Mouse (Mus musculus) mouse trophoblast stem cell (cell line): ENCODE measurements at regions not wholly inside any gene's neighbourhood (a gene's known extent, or its start where the extent isn't known, plus 50 kb on each side); places are given as distances from the start of the nearest gene placed in this dataset.

Source experiments
- in situ Hi-C, 2 experiments: fragments of 300-500 bp; cut with MseI, MboI; formaldehyde crosslinking; loops; 2 replicates in 1 of 2; 3 replicates in 1 of 2; pipeline ENCODE4 v1.15.1; 2025

DNA sequence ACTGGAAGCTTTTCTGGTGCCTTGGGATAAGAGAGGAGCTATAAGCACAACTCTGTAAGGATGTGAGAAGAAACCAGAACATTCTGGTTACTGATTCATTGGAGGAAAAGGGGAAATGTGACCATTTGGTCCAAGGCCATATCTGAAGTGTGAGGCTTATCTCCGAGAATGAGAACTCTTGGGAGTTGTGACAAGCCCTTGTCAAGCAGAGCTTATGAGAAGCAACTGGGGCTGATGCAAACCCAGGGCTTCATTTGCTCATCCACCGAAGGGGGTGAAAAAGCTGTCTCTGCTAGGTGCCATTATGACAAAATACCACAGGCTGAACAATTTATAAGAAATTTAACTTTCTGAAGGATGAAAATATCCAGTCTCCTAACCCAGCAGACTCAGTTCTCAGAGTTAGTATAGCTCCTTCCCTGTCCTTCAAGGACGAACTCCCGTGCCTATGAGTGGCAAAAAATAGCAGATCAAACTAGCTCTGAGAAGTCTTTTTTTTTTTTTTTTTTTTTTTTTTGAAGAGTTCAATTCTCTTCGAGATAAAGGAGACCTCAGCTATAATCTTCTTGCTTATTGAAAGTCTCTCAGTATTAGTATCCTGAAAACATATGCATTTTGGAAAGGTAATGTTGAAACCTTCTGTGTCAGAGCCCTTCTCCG is 725.4 kb downstream of the Kcnj2 start:
- in situ Hi-C loops: no loop called here

DNA sequence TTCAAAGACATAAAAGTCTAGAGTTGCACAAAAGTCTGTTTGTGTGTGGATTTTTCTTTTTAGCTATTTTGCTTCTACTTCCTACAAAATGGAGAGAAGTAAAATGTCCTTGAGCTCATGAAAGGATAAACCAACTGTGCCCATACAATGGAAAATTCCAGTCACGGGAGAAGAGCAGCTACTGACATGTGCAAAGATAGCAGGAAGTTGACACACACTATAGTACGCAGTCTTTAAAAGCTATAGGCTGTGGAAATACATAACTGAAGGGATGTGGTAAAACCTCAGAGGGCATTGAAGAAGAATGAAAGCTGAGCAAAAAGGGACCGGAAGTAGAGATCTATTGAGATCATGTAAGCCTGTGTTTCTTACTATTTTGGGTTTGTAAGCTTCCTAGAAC is 735.1 kb downstream of the Kcnj2 start:
- in situ Hi-C loops: no loop called here

DNA sequence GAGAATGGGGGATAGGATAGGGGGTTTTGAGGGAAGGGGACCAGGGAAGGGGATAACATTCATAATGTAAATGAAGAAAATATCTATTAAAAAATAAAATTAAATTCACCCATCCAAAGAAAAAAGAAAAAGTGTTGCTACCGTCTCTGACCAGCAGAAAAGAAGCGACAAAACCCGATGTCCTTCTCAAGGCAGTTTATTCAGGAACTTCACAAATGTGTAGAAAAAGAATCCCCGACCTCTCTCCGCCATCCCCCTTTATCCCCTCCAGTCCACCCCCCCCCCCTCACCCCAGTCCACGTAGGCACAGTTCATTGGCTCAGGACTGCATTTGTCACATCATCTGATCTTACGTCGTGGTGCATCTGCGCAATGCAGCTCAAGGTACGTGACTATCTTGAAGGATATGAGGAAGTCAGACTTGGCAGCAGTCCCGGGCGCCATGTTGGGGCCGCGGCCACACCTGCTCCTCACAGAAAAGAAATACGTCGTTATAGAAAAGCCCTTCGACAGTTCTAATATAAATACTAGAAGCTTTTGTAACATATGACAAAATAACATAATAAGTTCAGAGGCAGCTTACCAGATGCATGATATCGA is 750.3 kb downstream of the Kcnj2 start:
- in situ Hi-C loops: no loop called here

DNA sequence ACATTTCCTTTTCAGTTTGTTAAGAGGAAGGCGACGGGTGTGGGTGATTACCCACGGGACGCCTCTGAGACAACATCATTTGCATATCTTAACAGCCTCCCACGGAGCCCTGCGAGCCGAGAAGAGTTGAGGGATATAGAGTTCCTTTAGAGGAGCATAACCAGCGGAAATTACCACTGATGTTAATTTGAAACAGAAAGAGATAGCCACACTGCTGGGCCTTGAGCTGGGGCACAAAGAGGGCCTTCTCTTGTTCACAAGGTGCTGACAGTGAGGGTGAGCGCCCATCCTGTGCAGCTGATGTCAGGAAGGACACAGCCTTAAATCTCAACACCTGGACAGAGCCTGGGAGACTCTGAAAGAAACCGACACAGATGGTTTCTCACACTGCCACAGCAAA is 752.2 kb downstream of the Kcnj2 start:
- in situ Hi-C loops: no loop called here

DNA sequence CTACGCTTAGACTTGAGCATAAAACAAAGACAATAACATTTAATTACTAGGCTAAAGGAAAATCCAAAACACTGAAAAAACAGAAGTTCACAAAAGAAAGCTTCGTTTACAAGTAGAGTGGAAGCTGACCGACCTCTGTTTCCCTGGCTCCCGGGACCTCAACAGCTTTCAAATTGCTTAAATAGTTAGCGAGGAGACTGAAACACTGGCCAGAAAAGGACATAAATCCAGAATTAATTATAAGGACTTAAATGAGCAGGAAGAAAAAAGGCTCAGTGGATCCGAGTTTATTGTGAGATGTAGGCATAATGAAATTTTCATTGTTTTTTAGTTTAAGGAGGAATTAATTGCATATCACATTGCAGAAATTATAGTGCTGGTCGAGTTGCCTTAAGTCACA is 754.4 kb downstream of the Kcnj2 start:
- in situ Hi-C loops: no loop called here

DNA sequence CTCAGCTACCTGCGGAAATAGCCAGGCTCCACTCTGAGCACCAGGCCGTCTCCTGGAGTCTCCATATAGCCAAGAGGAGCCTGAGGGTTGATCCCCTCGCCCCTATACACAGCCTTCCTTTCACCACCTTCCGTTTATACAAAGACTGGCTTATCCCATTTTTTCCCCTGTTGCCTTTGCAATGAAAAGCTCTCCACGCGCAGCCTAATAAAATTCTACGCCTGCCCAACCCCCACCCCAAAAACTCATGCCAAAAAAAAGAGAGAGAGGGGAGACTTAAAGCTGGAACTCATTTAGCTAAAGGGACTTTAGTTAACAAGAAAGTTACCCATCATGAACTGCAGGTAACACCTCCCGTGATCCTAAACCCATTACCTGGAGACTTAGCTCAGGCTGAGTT is 762.5 kb downstream of the Kcnj2 start:
- in situ Hi-C loops: no loop called here

DNA sequence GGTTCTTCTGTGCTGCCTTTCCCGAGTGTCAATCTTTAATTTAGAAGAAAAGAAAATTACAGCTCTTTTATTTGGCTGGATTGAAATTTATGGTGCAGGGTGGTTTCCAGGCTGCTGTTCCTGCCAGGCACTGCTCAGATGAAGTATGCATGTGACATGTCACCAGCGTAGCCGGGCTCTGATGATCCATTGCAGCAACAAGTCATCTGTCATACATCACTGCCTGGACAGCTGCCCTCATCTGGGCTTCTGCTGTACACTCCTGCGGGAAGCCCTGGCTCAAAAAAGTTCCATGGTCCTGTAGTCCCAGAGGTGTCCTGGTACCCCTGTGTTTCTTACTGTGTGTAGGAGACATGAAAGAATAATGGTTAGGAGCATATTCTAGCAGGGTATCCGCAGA is 773.0 kb downstream of the Kcnj2 start:
- in situ Hi-C loops: no loop called here

DNA sequence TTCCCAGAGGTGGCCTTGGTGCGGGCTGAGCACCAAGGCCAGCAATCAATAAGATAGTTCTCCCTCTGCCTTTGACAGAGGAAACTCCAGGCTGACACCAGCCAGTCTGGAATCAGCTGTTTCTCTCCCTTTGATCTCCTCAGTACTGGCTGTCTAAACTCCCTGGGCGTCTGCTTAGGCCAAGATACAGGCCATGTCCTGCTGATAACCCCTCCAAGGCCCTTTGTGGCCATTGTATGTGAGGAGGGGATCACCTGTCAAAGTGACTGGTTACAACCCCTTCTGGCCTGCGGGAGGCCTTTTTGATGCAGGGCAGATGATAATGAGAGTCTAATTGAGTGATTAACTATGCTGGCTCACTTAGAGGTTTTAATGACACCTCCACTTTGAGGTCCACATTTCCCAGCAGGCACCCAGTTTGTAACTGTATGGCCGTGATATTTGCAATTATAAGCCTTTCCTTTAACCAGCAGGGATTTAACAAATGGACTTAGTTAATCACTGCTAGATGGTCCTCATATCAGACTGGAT is 777.8 kb downstream of the Kcnj2 start:
- in situ Hi-C loops: no loop called here

DNA sequence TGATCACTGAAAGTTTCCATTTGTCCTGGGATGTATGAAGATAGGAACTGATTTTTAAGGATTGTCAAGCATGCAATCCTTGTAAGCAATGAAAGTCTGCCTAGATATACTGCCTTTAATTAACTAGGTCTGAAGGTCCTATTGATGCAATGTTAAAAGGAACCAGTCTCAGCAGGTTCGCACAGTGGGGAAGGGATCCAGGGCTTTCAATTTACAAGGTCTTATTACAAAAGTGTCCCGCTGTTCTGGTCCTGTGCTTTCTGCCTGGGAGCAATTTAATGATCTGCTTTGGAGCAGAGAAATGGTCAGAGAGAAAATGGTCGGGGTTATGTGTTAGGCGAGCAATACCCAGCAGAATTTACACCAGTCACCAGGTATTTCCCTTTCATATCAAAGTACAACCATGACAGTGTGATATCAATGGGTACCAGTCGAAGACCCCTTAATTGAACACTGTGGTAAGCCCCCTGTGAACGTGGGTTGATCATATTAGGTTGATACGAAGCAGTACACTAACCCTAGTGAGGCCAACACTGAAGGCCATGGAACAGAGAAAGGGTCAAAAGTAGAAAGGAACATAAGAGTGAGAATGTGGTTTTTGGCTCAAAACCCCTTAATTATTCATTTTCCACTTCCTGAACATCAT is 778.5 kb downstream of the Kcnj2 start:
- in situ Hi-C loops: no loop called here

DNA sequence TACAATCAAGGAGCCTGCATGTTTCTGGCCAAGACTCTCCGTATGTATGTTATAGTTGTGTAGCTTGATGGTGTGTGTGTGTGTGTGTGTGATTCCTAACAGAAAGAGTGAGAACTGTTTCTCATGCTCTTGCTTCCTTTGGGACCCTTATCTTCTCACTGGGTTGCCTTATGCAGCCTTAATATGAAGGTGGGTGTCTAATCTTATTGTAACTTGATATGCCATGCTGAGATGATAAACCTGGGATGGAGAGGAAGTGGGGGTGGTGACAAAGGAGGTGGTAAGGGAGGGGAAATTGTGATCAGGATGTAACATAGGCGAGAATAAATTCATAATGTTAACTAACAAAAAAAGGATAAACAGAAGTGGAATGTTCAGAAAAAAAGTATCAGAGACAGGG is 791.3 kb downstream of the Kcnj2 start:
- in situ Hi-C loops: no loop called here

DNA sequence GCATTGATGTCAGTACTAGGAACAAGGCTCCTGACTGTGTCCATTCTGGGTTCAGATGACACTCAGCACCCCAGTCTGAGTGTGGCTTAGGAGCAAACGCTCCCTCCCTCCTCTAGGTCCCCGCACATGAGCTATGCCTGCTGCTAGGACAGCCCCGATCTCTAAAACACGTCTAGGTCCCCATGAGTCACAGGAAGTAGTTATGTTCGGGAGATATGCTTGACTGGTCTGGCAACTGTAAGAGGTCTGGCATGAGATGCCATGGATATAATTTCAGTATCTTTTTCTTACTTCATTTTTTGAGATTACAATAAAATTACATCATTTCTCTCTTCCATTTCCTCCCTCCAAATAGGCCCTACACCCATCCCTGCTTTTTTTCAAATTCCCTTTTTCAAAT is 792.1 kb downstream of the Kcnj2 start:
- in situ Hi-C loops: no loop called here

DNA sequence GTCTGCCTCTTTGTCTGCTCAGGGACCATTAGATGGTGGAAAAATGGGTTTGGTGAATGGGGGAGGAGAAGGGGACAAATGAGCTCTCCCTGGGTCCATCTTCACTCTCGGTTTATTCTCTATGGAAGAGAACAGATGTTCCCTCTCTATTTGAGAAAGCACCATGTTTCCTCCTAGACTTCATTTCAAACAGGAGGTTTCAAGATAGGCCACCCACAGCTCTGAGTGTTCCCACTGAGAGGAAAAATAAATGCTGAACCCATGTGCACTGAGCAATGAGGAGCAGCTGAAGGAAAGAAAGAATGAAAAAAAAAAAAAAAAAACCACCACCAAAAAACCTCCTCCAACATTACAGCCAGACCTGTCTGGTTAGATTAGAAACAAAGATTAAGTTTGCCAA is 799.2 kb downstream of the Kcnj2 start:
- in situ Hi-C loops: no loop called here

DNA sequence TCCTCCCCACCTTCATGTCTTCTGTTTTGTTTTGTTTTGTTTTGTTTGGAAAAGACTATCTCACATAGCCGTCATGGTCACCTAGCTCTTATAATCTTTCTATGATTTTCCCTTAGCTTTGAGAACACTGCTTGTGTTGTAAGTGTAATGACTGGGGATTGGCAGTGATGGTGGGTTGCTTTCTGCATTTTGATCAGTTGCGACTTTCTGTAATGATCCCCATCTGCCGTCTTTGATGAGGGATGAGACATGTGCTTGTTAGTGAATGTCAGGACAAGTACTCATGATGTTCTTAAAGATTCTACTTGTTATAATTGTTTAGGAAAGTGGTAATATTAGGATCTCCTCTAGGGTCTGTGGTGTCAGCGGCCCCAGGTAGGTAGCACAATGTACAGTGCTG is 809.4 kb downstream of the Kcnj2 start:
- in situ Hi-C loops: no loop called here

DNA sequence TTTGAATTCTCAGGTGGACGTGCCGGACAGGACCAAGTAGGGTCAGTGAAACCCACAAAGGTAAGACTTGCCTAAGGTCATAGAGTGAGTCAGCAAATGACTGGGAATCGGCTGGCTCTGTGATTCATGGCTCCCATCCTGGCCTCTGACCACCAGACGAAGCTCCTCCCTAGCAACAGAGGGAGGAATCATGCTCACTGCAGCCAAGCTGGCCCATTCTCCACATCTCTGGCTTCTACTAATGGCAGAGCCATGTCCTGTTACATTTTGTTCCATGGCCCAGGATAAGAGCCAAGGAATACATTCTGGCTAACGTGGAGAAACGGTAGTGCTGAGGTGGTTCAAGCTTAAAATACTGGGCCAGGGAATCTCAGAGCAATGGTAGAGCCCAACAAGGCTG is 814.2 kb downstream of the Kcnj2 start:
- in situ Hi-C loops: no loop called here

DNA sequence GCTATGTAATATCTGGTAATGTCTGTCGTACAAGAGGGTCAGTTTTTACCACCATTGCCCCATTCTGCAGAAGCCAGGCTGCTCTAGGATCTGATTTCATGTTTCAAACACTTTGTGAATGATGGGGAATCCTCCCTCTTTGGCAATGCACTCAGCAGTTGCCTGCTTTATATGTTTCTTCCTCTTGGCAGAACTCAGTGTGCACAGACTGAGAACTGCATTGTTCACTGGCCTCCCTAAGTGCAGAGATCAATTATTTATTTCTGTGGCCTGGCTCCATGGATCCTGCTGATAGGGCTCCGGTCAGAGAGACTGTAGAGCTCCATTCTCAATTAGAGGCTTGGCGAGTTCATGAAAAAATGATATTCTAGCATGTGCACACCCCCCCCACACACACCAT is 824.1 kb downstream of the Kcnj2 start:
- in situ Hi-C loops: no loop called here

DNA sequence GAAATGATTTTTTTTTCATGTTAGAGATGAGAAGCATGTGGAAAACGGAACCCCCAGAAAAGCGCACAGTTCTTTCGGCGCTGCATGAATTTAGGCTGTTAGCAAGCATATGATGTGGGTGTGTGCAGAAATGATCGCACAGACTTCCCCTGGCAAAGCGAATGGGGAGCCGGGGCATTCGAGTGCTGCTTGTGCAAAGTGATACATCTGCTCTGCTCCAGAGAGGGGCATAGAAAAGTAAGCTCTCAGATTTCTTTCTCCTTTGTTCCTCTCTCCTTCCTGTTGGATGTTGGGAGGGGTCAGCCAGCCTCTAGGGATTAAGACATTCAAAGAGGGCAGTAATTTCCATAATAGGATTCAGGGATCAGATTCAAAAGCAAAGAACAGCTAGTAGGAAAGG is 827.9 kb downstream of the Kcnj2 start:
- in situ Hi-C loops: no loop called here

DNA sequence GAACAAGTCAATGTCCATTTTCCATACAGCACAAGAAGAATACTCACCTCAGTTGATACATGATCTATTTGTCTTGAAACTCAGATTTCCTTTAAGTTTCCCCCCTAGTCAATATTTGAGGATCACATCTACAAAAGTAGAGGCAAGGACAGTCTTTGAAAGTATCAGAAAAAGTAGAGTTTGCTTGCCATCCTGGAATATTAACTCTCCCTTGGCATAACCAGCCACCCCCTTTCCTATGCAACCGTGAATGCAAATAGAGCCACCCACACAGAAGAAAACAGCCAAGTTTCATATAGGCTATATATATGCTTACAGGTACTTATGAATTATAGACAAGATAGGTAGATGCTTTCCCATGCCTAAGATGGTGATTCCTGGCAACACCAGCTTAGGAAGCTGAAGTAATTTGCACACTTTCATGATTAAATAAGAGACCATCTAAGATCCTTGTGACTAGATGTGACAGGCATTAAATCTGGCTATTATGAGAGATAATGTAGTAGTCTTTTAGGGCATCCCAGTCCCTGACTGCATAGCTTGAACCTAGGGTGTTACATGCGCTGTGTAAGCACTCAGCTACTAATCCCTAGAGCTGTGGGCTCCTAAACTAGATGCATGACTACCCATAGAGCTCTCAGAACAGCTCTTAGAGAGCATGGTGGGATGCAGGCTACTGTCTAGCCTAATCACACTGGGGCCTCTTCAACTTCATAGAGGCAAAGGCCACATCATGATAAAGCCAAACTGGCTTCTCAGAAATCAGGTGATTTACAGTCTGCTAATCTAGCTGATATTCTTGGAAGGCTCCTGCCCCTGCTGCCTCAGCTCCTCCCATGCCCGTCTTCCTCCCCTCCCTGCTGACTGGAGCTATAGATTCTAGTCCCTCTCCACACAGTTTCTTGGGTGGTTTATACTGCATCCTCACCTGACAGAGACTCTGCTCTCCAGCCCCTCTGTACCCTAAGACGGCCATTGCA is 829.5 kb downstream of the Kcnj2 start:
- in situ Hi-C loops: no loop called here

DNA sequence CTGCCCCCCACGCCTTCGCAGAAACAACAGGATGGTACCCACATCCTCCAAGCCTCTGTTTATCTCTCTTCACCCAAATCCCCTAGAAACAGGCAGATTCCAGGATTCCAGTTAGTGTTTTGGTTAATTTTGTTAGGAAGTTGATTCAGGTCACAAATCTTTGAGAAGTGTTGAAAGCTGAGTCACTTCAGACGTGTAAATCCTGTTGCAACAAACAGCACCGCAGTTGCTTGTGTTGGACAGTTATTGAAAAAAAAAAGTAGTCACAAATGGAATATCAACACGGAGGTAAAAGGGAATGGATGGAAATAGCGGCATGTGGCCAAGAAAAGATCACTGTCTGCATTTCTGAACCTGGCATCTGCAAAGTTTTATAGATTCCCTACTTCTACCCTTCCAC is 831.0 kb downstream of the Kcnj2 start:
- in situ Hi-C loops: no loop called here

DNA sequence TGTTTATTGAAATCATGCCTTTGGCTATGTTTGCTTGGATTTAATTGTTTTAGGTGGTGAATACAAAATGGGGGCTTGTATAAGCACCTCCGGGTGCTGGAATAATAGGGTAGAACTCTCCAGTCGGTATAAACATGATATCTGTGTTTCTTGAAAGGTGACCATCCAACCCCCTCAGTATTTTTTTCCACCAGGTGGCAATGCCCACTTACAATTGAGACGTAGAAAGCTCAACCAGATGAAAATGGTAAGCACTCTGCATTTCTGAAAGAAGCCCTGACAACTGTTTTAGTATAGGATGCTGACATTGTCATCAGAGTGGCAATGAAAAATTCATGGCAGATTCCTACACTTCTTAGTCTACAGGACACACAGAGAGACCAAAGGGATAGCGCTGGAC is 838.1 kb downstream of the Kcnj2 start:
- in situ Hi-C loops: no loop called here

DNA sequence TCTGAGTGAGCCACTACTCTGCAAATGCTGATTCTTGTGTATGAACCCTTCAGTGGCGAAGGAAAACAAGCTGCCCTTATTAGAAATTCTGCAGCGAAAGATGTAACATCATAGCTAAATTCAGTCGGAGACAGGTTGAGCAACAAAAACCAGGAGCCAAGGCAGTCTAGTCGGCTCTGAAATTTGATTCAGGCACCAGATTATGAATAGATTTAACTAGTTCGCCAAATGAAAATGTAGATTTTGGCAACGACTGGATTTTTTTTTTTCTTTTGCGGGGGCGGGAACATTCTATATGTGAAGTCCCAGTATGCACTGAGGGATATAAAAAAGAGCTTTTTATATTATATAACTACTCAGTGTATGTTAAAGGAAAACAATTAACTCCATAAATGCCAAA is 847.9 kb downstream of the Kcnj2 start:
- in situ Hi-C loops: no loop called here

DNA sequence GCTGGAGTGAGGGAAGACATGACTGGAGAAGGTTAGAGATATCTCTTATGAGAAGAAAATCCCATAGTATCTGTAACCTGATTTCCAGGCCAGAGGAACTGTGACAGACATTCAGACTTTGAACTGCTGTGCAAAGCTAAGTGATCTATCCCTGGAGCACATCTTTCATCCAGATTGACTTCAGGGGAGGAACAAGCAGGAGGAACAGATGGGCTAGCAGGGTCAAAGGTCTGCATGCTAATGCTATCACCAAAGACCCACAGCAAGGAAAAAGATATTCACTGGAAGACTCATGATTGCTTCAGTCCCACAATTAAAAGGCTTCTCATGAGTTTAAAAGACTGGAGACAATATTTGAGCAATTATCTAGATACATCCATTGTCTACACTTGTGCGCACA is 855.7 kb upstream of the Sox9 start:
- in situ Hi-C loops: no loop called here

DNA sequence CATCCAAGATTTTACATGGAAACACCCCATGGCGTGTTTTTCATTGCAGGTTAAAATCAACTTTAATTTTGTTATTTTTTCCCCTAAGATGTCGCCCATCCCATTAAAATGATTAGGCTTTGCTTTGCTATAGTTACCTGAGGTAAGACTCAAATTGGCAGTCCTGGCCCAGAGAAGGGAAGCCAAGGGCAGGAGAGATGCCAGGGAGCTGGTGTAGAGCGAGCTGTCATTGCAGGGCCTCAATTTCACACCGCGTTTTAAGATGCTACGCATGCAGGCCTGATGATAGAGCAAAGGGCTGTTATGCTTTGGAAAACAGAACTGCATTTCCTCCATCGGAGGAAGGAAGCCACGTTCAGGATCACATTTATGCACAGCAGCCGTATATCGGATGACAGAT is 852.7 kb upstream of the Sox9 start:
- in situ Hi-C loops: no loop called here
